Mouse (Mus musculus) retina, postnatal 7 days (tissue): Measurements from ENCODE around the gene Rnf181.

Source experiments
- DNase-seq: peaks from one replicate; pipeline ENCODE4 v3.0.0-alpha.2; 2012; ENCODE audit warnings: low read depth, low spot score

Gene Rnf181

DNA sequence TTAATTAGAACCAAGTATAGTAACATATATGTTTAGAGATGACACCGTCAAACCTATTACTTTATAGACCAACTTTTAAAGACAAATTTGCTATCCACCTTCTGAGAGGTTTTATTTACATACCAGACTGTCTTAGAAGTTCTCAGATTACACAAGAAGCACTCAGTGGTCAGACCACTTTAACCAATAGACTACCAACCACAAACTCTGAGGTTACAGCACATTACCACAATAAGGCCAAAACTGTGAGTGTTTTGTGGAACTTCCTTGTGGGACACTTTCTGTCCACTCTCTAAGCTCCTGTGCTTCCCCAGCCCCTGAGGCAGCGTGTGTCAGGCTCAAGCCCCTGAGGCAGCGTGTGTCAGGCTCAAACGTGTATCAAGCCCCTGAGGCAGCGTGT is 37.7 kb downstream of the Rnf181 start:
- DNase-seq: no peak

- no peak for DNase-seq
These were observed 40.5 kb downstream of the Rnf181 start for GRCm38 (mm10) chr6:72326274-72326673.

DNA sequence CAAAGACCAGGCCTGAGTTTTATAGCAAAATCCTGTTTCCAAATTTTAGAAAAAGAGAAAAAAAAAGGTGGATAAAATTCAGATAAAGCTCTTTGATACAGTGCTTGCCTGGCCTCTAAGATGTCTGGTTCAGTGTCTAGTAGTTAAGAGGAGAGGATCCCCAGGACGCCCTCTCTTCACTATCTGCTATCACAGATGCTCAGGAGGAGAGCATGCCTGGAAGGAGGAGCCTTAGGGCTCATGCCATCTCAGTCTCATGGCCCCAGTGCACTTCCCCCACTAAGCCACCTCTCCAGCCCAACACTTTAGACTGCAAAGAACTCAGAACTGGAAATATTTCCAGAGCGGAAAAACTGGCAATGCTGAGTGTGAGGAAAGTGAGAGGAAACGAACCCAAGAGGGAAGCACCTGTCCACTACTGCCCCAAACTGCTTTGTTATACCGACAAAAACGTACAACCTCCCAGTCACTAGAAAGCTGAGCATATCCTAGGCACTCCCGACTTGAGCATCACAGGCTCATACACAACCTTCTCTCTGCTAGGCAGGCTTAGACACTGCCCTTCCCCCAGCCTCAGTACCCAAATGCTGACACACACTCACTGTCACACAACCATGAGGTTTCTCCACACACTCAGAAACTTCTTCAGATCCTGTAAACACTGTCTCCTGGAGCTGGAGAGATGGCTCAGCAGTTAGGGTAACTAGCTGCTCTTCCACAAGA is 42.8 kb downstream of the Rnf181 start:
- DNase-seq: no peak

- no peak for DNase-seq
These were observed 43.8 kb downstream of the Rnf181 start for GRCm38 (mm10) chr6:72322936-72323335.

DNA sequence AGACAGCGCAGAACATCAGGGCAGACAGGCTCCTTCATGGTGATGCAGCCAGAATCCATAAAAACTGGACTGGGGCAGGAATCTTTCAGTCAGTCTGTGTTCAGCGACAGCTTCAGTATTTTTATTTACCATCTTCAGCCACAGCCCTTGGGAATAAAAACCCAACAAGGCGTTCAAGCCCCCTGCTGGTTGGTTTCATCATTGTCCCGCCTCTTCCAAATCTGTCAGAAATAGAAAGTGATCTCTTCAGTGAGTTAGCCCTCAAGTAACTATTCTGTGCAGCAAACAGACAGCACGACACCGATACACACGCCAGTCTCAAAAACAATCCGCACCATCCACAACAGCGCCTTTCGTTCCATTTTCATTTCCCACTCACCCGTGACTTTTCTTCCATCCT is 47.7 kb downstream of the Rnf181 start:
- DNase-seq: no peak

DNA sequence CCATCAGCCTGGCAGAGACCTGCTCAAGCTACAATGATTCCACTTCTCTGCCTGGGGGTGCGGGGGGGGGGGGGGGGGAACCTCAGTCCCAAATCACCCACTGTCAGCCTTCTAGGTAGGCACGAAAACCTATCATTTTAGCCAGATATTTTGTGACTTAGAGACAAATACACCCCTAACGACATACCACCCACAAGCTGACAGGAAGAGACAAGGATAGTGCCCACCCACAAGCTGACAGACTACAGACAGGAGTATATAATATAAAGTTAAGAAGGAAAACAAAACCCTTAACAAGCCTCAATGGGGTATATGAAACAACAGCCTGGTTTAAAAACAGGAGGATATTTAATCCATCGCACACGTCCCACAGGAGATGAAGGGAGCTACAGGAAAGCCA is 48.3 kb downstream of the Rnf181 start:
- no peak for DNase-seq

GRCm38 (mm10) chr6:72316044-72316443 is 50.7 kb downstream of the Rnf181 start:
- DNase-seq: no peak

DNA sequence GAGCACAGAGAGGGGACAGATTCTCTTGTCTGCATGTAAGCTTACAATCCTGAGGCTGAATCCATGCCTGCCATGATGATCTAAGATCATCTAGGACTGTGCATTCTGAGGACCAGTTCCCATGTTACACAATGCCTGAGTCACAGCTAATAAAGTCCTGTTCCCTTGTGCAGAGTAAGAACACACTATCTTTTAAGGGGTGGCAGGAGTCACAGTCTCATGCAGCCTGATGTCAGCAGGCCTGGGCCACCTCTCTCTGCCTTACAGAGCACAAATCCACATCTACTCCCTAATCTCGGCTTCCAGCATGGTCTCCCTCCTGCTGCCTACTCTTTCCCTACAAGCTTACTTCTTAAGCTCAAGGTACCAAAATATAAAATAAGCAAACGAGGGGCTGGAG is 51.4 kb downstream of the Rnf181 start:
- DNase-seq: no peak

DNA sequence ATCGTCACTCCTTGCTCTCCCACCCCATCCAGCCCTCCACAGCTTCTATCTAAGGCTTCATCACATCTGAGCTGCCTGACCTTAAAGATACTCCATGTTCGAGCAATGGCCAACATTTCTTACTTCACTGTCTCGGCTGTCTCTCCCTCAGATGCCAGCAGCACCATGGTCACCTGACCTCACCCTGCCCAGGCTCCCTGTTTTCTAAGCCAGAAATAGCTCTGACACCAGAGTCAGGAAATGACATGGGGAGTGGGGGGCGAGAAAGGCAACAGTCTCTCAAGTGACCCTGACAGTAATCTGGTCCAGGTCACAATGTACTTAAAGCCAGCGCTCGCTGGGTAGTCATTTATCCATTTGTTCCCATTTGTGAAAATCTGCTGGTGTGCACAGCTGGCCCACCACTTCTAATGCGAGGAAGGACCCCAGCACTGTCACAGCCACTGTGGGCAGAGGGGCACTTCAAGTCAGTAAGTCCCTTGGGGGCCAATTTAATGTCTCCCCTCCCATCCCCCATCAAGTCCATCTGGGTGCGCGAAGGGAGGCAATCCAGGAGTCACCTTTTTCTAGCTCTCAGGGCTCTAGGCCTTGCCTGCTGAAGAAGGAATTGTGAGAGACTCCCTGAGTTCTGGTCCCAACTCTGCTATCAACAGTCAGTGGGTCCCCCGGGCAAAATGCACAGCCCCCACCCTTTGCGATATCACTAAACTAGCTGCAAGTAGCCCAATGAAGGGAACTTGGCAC is 53.5 kb downstream of the Rnf181 start:
- no peak for DNase-seq

GRCm38 (mm10) chr6:72312198-72312597 is 54.6 kb downstream of the Rnf181 start:
- DNase-seq: no peak
